Mouse (Mus musculus) lung, postnatal 0 days (tissue): ENCODE data around the gene Pck2.

ENCODE experiments used
- CTCF ChIP-seq: IDR thresholded peaks from 2 replicates; pipeline ENCODE4 v1.5.1; 2016; ENCODE audit warnings: antibody characterized with exemption, mild to moderate bottlenecking
- EP300 ChIP-seq: IDR thresholded peaks from 2 replicates; pipeline ENCODE4 v1.6.1; 2016; ENCODE audit warnings: antibody characterized with exemption, mild to moderate bottlenecking, control low read depth

GRCm38 (mm10) chr14:55598521-55599390 lies 58.7 kb downstream of the Pck2 start:
- TF ChIP-seq CTCF, result no peak
- no peak for TF ChIP-seq EP300
